Mouse (Mus musculus) stomach, embryonic 16.5 days (tissue): Measurements from ENCODE around the gene Rbm44. TPM values are rescaled to one million over a fixed set of nuclear protein-coding genes. Genes with fewer than 3 reads are reported as not detected.

Experiments used
- ATAC-seq: fragments of 200-750 bp; cut with Nextera tagmentation; 2 replicates; pipeline ENCODE4 v1.8.0; 2017; ENCODE audit warnings: moderate number of reproducible peaks, moderate TSS enrichment; ENCODE audit not compliant: insufficient read depth, low FRiP score
- H3K27ac ChIP-seq: fragments of 300-500 bp; sonication (generic); 2 replicates; pipeline ENCODE4 v1.5.1; 2014; ENCODE audit warnings: low read length
- H3K27me3 ChIP-seq: fragments of 300-500 bp; sonication (generic); 2 replicates; pipeline ENCODE4 v1.6.1; 2014; ENCODE audit warnings: low read length, control low read depth, mixed read lengths; ENCODE audit not compliant: control insufficient read depth, insufficient read depth
- H3K36me3 ChIP-seq: fragments of 300-500 bp; sonication (generic); 2 replicates; pipeline ENCODE4 v1.6.1; 2014; ENCODE audit warnings: low read length; ENCODE audit not compliant: control insufficient read depth, insufficient read depth
- H3K4me1 ChIP-seq: fragments of 300-500 bp; sonication (generic); 2 replicates; pipeline ENCODE4 v1.6.1; 2014; ENCODE audit warnings: low read length, control low read depth, mixed read lengths; ENCODE audit not compliant: control insufficient read depth, insufficient read depth
- H3K4me2 ChIP-seq: fragments of 300-500 bp; sonication (generic); 2 replicates; pipeline ENCODE4 v1.6.1; 2014; ENCODE audit warnings: low read depth, low read length, mixed read lengths
- H3K4me3 ChIP-seq: fragments of 300-500 bp; sonication (generic); replicated peaks from 2 replicates; pipeline ENCODE4 v1.5.1; 2014; ENCODE audit warnings: mild to moderate bottlenecking, low read length
- H3K9ac ChIP-seq: fragments of 300-500 bp; sonication (generic); 2 replicates; pipeline ENCODE4 v1.6.1; 2014; ENCODE audit warnings: low read length
- H3K9me3 ChIP-seq: fragments of 300-500 bp; sonication (generic); replicated peaks from 2 replicates; pipeline ENCODE4 v1.6.1; 2016; ENCODE audit warnings: low read length, control low read depth; ENCODE audit not compliant: control insufficient read depth
- WGBS: fragments of 180-500 bp; shearing (Covaris S2); extraction: QIAGEN DNeasy Blood & Tissue Kit; methylation state at CpG from one replicate; pipeline ENCODE4 v1.1.7; 2014; 5-methylcytosine and 5-hydroxymethylcytosine counted together
- polyA plus RNA-seq: library from polyadenylated mRNA; unstranded; fragments of >200 nt; fragmentation: Nextera tagmentation; extraction: Ambion mirVana; gene quantifications from 2 replicates; pipeline ENCODE4 v1.2.1, GENCODE M21; 2015

Rbm44 gene
- polyA plus RNA-seq, 1 experiment from 2014 or later = 0.35 TPM

- Histone ChIP-seq H3K27ac (peak overlapping the region; percentile 59; the same call in 1 of the 2 replicates), H3K9me3 (no peaks in the 10 kb centered on the region), H3K36me3 (no peaks in the 10 kb centered on the region), H3K9ac (peak overlapping the region; percentile 9), H3K4me2 (peak overlapping the region; percentile 45), H3K4me3 (peak overlapping the region; percentile 12; the same call in 1 of the 2 replicates), H3K27me3 (no peaks in the 10 kb centered on the region), H3K4me1 (peaks cover 24% of the 10 kb centered on the region)
- ATAC-seq = peak; percentile 2; the same call in 1 of the 2 replicates
- 8% methylated on average over 12 of the region's 12 CpGs for WGBS
These were observed 37.0 kb downstream of the Rbm44 start for GRCm38 (mm10) chr1:91181784-91182450.

GRCm38 (mm10) chr1:91183305-91183704 lies 38.4 kb downstream of the Rbm44 start:
- H3K4me2 ChIP-seq = no peak overlapping the region
- ATAC-seq = no peak
- H3K9ac ChIP-seq = no peak overlapping the region
- H3K4me1 ChIP-seq = peaks cover 24% of the 10 kb centered on the region
- no peaks in the 10 kb centered on the region for H3K27me3 ChIP-seq
- no peak overlapping the region for H3K4me3 ChIP-seq
- H3K27ac ChIP-seq = no peak overlapping the region
- 83% methylated on average over 10 of the region's 10 CpGs for WGBS
- H3K9me3 ChIP-seq = no peaks in the 10 kb centered on the region
- no peaks in the 10 kb centered on the region for H3K36me3 ChIP-seq

GRCm38 (mm10) chr1:91186677-91187076 lies 41.8 kb downstream of the Rbm44 start:
- WGBS = 86% methylated on average over 6 of the region's 6 CpGs
- Histone ChIP-seq H3K27ac (no peak overlapping the region), H3K4me3 (no peak overlapping the region), H3K36me3 (no peaks in the 10 kb centered on the region), H3K9me3 (no peaks in the 10 kb centered on the region), H3K4me1 (peaks cover 10% of the 10 kb centered on the region), H3K9ac (no peak overlapping the region), H3K27me3 (no peaks in the 10 kb centered on the region), H3K4me2 (no peak overlapping the region)
- ATAC-seq = no peak

- Histone ChIP-seq H3K4me3 (no peak overlapping the region), H3K36me3 (no peaks in the 10 kb centered on the region), H3K9ac (no peak overlapping the region), H3K27ac (no peak overlapping the region), H3K4me1 (peaks cover 3% of the 10 kb centered on the region), H3K27me3 (no peaks in the 10 kb centered on the region), H3K9me3 (no peaks in the 10 kb centered on the region), H3K4me2 (no peak overlapping the region)
- no peak for ATAC-seq
- WGBS = 81% methylated on average over 5 of the region's 5 CpGs
These were observed 42.4 kb downstream of the Rbm44 start for GRCm38 (mm10) chr1:91187315-91187714.

- no peak overlapping the region for H3K27ac ChIP-seq
- 81% methylated on average over 7 of the region's 7 CpGs for WGBS
- H3K4me3 ChIP-seq = no peak overlapping the region
- H3K36me3 ChIP-seq = no peaks in the 10 kb centered on the region
- H3K27me3 ChIP-seq = no peaks in the 10 kb centered on the region
- no peak for ATAC-seq
- H3K9me3 ChIP-seq = no peaks in the 10 kb centered on the region
- no peak overlapping the region for H3K9ac ChIP-seq
- no peaks in the 10 kb centered on the region for H3K4me1 ChIP-seq
- no peak overlapping the region for H3K4me2 ChIP-seq
These were observed 43.1 kb downstream of the Rbm44 start for GRCm38 (mm10) chr1:91187786-91188640.

- H3K4me2 ChIP-seq = no peak overlapping the region
- ATAC-seq = no peak
- no peaks in the 10 kb centered on the region for H3K27me3 ChIP-seq
- 83% methylated on average over 10 of the region's 10 CpGs for WGBS
- no peak overlapping the region for H3K27ac ChIP-seq
- H3K4me1 ChIP-seq = no peaks in the 10 kb centered on the region
- no peak overlapping the region for H3K4me3 ChIP-seq
- H3K9ac ChIP-seq = no peak overlapping the region
- no peaks in the 10 kb centered on the region for H3K36me3 ChIP-seq
- H3K9me3 ChIP-seq = no peaks in the 10 kb centered on the region
These were observed 44.1 kb downstream of the Rbm44 start for GRCm38 (mm10) chr1:91188851-91189460.

- no peaks in the 10 kb centered on the region for H3K27me3 ChIP-seq
- H3K9ac ChIP-seq = no peak overlapping the region
- H3K4me2 ChIP-seq = no peak overlapping the region
- no peaks in the 10 kb centered on the region for H3K9me3 ChIP-seq
- no peak overlapping the region for H3K4me3 ChIP-seq
- 66% methylated on average over 8 of the region's 8 CpGs for WGBS
- no peak overlapping the region for H3K27ac ChIP-seq
- no peak for ATAC-seq
- H3K36me3 ChIP-seq = no peaks in the 10 kb centered on the region
- no peaks in the 10 kb centered on the region for H3K4me1 ChIP-seq
These were observed 47.3 kb downstream of the Rbm44 start for GRCm38 (mm10) chr1:91192184-91192583.

- no peak overlapping the region for H3K4me2 ChIP-seq
- H3K36me3 ChIP-seq = no peaks in the 10 kb centered on the region
- no peak overlapping the region for H3K27ac ChIP-seq
- H3K27me3 ChIP-seq = no peaks in the 10 kb centered on the region
- no peak overlapping the region for H3K9ac ChIP-seq
- H3K4me1 ChIP-seq = no peaks in the 10 kb centered on the region
- no peak overlapping the region for H3K4me3 ChIP-seq
- ATAC-seq = no peak
- 81% methylated on average over 4 of the region's 4 CpGs for WGBS
- no peaks in the 10 kb centered on the region for H3K9me3 ChIP-seq
These were observed 48.4 kb downstream of the Rbm44 start for GRCm38 (mm10) chr1:91193242-91193641.

GRCm38 (mm10) chr1:91193680-91194079 lies 48.8 kb downstream of the Rbm44 start:
- no peaks in the 10 kb centered on the region for H3K27me3 ChIP-seq
- H3K36me3 ChIP-seq = no peaks in the 10 kb centered on the region
- H3K9ac ChIP-seq = no peak overlapping the region
- H3K4me3 ChIP-seq = no peak overlapping the region
- 82% methylated on average over 4 of the region's 4 CpGs for WGBS
- no peaks in the 10 kb centered on the region for H3K4me1 ChIP-seq
- H3K27ac ChIP-seq = no peak overlapping the region
- H3K9me3 ChIP-seq = no peaks in the 10 kb centered on the region
- no peak overlapping the region for H3K4me2 ChIP-seq
- no peak for ATAC-seq
